Mouse (Mus musculus): ENCODE measurements around the gene Dnajb9.

The Dnajb9 gene

DNA sequence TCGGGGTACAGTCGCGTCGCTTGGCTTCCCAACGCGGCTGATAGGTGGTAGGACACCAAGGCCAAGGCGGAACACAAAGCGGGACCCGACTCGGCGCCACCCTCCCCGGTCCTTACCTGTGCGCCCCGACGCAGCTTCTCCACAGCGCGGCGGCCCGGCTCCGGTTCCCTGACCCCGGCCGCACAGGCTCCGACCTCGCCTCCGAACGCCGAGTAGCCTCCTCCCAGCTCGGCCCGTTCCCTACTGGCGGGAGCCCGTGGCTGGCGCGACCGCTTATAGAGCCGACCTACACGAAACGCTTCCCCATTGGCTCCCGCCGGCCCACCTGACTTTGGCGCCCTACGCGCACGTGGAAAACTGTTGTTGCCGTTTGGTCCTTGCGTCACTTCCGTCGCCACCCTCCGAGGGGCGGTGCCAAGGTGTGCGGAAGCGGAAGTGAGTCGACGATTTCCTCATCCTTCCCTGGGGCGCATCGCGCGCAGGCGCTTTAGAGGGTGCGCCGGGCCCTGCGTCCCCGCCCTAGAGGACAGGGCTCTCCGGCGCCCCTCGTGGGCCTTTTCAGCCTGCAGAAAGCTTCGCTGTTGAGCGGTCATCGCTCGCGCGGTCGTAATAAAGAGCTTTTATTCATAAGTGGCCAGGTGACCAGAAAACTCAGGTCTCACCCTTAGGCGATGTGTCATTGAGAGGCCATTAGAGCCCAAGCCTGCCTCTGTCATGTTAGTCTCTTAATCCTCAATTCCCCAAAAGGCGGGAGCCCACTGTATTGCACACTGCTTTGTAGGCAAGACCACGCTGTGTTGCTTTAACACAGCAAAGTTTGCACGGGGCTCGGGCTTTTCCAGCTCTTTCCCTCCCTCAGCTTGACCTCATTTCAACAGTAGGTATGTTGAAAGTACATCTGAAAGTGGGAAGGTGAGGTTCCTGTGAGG lies at the start of gene Dnajb9:
Gene Dnajb9, minus strand, starts transcription at position 503 of the 929 bp plus-strand sequence.
- CTCF ChIA-PET = interaction anchor here (1.0 to 1.4 kb wide), 3 partner anchors 57 to 82 kb away, joined by 3 read pairs; no protein-coding TSS in a partner anchor

DNA sequence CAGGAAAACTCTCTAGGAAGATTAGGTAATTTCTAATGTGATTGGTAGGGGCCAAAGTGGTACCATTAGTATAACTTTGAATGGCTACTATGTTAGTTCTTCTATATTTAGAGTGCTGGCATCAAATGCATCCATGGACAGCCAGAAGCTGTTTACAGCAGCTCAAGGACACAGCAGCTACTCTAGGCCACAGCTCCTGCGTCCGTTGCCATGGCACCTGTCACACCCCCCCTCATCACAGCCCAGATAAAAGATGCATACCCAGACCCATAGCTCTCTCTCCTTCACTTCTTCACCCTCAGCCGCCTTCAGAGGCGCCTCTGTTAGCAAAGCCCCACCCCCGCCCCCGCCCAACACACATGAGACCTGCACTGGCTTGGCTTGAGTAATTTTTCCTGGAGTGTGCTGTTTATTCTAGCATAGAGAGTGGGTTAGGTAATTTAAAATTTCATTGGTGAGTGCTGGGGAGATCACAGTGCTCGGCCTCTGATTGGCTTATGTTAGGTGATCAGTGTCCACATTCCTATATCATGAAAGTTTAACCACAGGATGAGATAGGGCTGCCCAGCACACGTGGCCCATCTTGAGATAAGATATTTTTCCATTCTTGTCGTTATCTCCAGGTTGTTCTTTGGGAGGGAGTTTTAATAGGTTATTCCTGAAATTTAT lies 38.3 kb upstream of the Dnajb9 start:
- CTCF ChIA-PET = no interaction called here

DNA sequence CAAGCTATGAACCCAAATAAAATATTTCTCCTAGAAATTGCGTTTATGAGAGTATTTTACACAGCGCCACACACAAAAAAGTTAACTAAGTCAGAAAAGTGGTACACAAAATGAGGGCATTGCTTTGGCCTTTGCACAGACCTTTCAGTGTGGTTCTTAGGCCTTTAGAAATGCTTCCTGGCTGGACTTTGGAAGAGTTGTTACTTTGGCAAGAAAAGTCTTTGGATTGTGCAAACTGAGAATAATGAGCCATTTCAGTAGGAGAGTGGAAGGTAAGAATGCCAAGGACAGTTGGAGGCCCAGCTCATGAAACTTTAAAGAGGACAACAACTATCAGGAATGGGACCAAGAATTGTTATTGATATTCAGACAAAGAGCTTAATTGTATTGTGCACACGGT lies 35.6 kb upstream of the Dnajb9 start:
- CTCF ChIA-PET = no interaction called here

DNA sequence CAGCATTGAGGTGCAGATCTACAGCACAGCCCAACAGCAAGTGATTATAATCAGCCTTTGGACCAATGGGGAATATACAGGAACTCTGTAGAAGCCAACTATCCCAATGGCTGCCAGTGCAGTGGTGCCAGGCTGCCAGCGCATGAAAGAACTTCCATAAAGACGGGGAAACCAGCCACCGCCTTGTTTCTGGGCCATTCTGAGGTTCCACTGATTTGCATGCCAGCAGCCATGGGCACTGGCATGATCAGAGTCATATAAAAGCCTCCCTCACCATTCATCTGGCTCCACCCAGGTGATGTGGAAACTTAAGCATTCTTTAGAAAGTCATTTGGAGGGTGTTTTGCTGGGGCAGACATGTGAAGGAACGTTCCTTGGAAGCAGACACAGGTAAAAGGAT lies 32.3 kb upstream of the Dnajb9 start:
- CTCF ChIA-PET = no interaction called here

DNA sequence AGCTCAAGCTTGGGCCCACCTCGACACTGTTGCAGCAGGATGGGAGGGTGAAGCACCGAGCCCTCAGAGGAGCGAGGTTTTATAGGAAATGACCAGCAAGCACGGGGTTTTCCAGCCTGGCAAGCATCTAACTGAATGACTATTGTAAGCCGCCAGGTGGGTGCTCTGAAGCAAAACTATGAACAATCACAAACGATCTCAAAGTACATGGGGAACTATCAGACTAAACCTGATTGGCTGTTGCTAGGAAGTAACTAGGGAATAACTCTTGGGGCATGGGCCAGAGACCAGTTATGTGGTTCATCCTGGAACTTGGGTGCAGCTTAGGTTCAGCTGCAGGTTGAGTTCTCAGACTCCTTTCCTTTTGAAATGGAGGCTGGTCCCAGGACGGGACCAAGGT lies 31.0 kb upstream of the Dnajb9 start:
- CTCF ChIA-PET = no interaction called here

DNA sequence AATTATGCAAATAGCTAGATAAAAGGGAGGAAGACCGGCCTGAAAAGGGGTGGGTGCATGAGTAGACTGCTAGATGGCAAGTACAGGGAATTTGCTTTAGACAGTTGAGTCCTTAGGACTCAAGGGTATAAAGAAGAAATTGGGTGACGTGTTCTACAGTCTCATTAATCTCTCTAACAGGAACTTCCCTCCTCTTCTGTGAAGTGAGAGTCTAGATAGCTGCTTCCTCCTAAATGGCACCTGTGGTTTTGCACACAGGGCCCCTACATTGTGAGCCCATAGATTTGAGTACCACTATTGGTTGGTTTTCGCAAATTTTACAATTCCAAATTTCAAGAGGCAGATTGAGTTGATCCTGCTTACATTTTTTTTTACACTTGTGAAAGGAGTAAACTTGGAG lies 14.5 kb upstream of the Dnajb9 start:
- CTCF ChIA-PET = no interaction called here

DNA sequence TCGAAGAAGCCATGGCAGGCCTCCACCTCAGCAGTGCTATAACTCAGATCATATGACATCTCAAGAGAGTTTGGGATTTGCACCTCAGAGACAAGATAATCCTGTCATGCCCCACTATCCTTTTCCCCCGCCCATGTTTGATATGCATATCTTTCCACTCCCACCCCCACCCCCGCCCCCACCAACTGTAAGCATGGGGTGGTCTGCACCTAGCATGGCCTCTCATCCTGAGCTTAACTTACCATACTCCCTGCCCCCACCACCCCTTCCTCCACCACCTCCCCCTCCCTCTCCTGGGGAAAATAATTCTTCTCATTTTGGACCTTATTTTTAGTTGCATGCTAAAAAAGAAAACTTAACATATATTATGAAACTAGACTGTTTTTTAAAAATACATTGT lies 12.9 kb upstream of the Dnajb9 start:
- CTCF ChIA-PET = no interaction called here

DNA sequence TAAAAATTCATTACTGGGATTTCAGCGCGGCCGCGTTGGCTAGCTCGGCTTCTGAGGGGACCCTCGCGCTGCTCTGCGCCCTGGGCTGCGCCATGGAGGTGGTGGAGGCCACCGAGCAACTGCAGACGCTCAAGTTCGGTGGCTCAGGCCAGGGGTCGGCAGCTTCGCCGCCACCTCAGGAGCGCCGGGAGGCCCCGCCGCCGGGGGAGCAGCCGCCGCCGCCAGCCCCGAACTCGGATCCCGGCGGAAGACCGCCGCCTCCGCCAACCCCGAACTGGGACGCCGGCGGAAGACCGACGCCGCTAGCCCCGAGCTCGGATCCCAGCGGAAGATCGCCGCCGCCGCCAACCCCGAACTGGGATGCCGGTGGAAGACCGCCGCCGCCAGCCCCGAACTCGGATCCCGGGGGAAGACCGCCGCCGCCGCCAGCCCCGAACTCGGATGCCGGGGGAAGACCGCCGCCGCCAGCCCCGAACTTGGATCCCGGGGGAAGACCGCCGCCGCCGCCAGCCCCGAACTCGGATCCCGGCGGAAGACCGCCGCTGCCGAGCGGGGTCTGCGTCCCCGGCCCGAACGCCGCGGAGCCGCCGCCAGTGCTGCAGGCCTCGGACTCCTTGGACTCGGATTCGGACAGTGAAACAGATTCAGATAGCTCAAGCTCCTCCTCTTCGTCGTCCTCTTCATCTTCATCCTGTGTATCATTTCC lies 11.7 kb upstream of the Dnajb9 start:
- CTCF ChIA-PET = interaction anchor here (0.7 kb wide), 1 partner anchor 71 kb away, joined by 3 read pairs; no protein-coding TSS in a partner anchor

DNA sequence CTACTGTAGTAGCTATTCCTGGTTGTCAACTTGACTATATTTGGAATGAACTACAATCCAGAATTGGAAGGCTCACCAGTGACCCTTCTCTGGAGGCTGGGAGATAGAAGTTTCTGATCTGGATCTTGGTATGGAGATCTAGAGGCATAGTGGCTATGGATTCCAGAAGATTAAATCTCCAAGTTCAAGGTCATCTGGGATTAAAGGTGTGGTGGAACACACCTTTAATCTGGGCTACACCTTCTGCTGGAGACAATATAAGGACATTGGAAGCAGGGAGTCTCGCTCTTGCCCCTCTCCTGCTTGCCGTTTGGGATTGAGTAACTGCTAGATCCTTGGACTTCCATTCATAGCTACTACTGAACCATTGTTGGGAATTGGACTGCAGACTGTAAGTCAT lies 10.9 kb upstream of the Dnajb9 start, which contains the start of gene Pnpla8:
Gene Pnpla8, plus strand, starts transcription at position 301 of the 400 bp plus-strand sequence.
- CTCF ChIA-PET = interaction anchor here (0.7 kb wide), 1 partner anchor 71 kb away, joined by 3 read pairs; no protein-coding TSS in a partner anchor

DNA sequence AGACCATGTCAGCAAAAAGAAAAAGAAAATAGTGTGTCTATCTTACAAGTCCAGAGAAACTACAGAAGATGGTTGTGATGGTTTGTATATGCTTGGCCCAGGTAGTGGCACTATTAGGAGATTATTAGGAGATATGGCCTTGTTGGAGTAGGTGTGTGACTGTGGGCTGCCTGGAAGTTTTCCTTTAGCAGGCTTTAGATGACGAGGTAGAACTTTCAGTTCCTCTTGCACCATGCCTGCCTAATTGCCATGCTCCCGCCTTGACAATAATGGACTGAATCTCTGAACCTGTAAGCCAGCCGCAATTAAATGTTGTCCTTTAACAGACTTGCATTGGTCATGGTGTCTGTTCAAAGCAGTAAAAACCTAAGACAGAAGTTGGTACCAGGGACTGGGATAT lies 1.4 kb upstream of the Dnajb9 start:
- CTCF ChIA-PET = no interaction called here

DNA sequence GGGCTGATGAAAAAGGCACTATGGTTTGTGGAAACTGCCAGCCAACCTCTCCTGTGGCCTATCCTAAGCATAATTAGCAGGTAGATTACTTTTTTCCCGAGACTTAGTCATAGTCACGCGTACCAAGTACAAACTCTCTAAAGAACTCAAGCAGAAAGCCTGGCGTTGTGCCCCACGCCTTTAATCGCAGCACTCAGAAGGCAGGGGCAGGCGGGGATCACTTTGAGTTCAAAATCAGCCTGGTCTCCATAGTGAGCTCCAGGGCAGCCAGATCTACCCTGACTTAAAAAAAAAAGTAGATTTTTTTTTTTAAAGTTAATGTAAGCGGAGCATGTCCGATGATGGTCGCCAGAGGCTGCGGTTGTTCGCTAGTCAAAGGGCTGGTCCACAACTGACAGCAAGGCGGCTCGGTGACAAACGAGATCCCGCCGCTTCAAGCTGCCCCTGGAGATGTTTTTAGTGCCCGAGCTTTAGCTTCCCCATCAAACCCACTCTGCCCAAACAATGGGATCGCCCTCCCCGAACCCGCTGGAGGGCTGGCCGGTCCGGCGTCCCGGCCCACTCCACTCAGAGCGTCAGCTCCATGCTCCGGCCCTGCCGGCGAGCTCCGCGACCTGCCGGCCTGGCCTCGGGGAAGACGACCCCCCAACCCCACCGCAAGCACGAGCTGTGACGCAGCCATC lies 844 bp downstream of the Dnajb9 start:
- CTCF ChIA-PET = interaction anchor here (1.0 to 1.4 kb wide), 2 partner anchors 58 to 83 kb away, joined by 3 read pairs; no protein-coding TSS in a partner anchor

DNA sequence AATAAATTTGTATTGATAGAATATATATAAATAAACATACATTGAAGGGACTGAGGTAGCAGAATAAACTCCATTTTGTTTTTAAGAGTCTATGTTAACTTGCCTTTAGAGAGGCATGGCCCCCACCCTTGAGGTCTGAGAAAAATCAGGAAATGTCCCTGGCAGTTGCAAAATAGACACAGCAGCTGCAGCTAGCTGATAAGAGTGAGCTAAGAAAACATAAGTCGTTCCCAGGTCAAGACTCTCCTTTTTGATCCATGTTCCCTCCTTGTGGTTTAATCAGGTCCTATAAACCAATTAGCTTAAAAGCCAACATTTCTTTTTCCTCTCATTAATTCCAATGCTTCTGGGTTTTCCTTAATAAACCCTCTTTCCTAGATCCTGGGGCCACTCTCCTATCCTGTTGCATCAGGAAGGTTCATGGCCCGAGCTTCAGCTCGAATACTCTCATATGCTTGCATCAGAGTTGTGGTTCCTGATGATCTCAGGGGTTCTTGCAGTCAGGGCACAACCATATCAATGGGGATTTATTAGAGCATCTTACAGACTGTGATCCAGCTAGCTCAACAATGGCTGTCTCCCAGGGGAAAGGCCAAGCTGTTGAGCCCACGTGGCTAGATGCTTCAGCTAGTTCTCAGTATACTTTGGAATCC lies 12.1 kb downstream of the Dnajb9 start:
- CTCF ChIA-PET = no interaction called here

DNA sequence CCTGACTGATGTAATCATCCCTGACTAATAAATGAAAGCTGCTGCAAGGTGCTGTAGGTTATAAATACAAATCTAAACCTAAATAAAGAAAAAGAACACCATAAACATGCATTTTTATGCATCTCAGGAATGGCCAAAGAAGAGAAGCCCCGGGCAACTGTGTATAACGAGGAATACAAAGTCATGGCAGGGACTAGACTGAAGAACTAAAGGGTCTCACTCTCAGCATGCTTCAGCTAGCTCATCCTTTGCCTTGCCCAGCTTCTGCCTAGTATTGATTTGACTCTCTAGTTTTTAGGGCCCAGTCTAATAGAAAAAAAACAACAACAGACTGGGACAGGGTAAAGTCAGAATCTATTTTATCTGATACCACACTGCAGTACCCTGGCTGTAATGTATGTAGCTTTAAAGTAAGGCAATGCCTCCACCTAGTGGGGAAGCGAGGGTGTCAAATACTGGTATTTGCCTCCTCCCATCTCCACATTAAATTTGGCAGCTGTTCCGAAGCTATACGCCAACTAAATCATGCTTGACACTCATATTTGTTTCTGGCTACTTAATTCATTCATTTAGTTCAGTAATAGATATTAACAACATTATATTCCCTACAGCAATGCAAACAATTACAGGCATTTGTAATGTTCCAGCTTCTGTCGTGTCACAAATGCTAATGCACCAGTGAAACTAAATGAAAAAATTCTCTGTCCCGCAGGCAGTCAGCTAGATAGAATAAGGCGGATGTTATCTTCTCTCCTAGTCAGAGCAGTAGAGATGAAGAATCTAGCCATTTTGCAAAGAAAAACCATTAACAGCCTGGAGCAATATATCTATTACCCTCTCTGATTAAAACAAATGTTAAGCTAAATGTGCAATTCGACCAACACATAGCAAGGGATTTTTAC lies 28.8 kb downstream of the Dnajb9 start:
- CTCF ChIA-PET = interaction anchor here (1.4 kb wide), 1 partner anchor 9 kb away, joined by 4 read pairs; no protein-coding TSS in a partner anchor

DNA sequence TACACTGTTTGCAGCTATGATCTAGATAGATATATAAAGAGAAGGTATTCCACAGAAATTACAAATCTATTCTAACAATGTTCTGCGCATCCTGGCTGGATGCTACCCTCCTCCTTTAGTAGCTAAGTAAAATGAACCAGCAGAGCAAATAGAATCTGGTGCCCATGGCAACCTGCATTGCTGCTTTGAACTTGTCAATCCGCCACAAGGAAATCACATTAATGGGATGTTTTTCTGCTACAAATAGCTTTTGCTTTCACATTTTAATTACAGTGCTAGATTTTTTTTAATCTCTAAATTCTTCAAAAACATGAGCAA lies 33.1 kb downstream of the Dnajb9 start:
- CTCF ChIA-PET = no interaction called here

DNA sequence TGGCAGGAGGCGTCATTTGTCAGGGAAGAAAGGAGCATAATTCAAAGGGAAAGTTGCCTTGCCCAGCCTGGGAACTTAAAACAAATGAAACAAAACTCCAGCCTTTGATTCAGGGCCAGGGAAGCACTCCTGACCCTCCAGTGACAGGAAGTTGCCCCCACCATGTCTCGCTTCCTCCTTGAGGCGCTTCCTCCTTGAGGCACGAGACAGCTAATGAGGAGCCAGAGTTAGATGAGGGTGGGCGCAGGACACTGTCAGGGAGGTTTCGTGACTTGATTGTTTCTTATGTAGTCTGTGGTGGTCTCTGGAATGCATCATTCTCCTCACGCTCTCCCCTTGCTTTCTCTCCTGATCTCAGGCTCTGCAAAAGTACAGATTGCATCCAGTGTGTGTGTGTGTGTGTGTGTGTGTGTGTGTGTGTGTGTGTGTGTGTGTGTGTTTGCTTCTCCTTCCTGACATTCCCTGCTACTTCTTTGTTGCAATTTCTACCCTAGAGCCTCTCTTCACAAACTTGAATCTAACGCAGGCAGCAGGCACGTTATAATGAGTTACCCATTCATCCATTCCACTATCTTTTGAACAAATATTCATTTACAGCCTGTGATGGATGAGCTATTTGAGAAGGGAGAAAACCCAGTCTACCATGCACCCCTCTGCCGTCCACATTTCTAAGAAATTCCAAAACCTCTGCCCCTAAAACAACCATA lies 33.6 kb downstream of the Dnajb9 start:
- CTCF ChIA-PET = no interaction called here

DNA sequence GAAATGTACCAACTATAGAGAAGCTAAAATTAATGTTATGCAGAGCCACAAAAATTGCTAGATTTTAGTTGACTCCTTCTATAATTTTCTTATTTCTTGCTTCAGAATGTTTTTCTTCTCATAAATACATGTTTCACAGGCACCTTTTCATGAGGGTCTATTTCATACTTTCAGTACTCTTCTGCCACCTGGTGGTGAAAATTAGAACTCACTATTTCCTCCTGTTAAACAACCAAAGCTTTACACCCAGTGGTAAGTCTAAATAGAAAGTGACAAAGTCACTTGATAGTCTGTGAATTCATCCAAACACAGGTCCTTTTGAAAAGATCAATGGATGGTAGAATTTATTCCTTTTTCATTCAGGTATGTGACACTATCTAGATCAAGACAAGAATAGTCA lies 43.2 kb downstream of the Dnajb9 start:
- CTCF ChIA-PET = no interaction called here

DNA sequence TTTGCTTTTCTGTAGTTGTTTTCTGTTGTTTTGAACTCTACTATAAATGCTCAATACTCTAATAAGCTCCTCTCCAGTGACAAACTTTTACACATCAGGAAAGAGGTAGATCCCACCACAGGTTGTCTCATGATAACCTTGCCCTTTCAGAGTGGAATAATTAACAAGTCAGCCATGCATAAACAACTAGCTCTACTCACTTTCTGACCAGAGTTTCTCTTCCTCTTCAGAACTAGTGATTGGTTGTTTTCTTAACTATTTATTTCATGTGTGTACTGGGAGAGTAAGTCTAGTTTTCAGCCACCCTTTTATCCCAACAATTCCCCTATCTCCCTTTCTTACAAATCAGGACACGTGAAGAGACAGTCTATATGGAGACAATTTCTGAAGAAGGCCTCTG lies 50.8 kb downstream of the Dnajb9 start:
- CTCF ChIA-PET = no interaction called here

Data from spleen, embryonic (tissue).